Mouse (Mus musculus): ENCODE results near the gene Lime1.

DNA sequence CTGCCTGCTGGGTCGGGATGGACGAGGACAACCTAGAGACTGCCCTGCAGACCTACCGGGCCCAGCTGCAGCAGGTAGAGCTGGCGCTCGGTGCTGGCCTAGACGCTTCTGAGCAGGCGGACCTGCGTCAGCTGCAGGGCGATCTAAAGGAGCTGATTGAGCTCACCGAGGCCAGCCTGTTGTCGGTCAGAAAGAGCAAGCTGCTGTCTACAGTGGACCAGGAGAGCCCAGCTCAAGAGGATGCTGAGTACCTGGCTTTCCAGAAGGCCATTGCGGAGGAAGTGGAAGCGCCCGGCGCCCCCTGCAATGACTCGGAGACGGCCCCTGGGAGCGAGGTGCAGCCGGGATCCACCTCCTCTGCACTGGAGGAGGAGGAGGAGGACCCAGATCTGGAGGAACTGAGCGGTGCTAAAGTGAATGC lies 14.2 kb upstream of the Lime1 start:
- no peak; the same call in 1 of the 2 replicates for TF ChIP-seq CTCF (IDR thresholded peaks at IDR 0.05; ENCODE audit: control insufficient read depth, insufficient read depth, low read length)
- TF ChIP-seq POLR2A (IDR thresholded peaks at IDR 0.05; ENCODE audit: borderline replicate concordance, control insufficient read depth, low read depth, low read length), result no peak
